Comparison of ENCODE assay signal across 12 mouse cellular contexts in genomic region chr19:3948546-3948945, GRCm38 (mm10). TPM values are rescaled to one million over a fixed set of nuclear protein-coding genes. Genes with fewer than 3 reads are reported as not detected.
"Had no signal": no experiment of that assay in that cellular context is flagged by ENCODE, and none has a peak within 500 bp of the region (broad histone marks: within the 10 kb centered on the region; RNA-seq: fewer than 3 reads in every experiment).

No protein-coding gene starts in this region.

- DNase-seq: layer of hippocampus, adult 9-11 months; layer of hippocampus, postnatal 36 days; lung, embryonic 14.5 days; lung, postnatal 10 days; lung, postnatal 4 days; midbrain, embryonic 14.5 days; retina, postnatal 1 day; right cerebral cortex, postnatal 4 days; spleen, adult 18-20 months; thymus, adult 2 months; thymus, postnatal 36 days had no signal

RNA-seq across cellular contexts. Expression of gene Aldh3b3, which starts 9.9 kb away (rescaled TPM):
- total RNA-seq: layer of hippocampus, adult 18-20 months; layer of hippocampus, postnatal 36 days had no signal
